Mouse (Mus musculus) liver, embryonic 14.5 days (tissue): ENCODE measurements around the gene Slc35e2.

Source experiments
- CTCF ChIP-seq: IDR thresholded peaks from 2 replicates; pipeline ENCODE4 v1.5.1; 2016; ENCODE audit warnings: antibody characterized with exemption, low read depth, control low read depth
- EP300 ChIP-seq: IDR thresholded peaks from 2 replicates; pipeline ENCODE4 v1.6.1; 2016; ENCODE audit warnings: antibody characterized with exemption, low read depth

GRCm38 (mm10) chr4:155566555-155566954 is 34.7 kb upstream of the Slc35e2 start:
- TF ChIP-seq CTCF (no peak), EP300 (no peak)
